Mouse (Mus musculus) brain, embryonic 14.5 days (tissue): Measurements from ENCODE around the gene Isoc2a.

Source experiments
- CTCF ChIP-seq: fragments of 200-500 bp; IDR thresholded peaks from 2 replicates; pipeline ENCODE4 v1.5.1; 2012; ENCODE audit warnings: inconsistent platforms, mild to moderate bottlenecking, moderate library complexity, borderline replicate concordance; ENCODE audit not compliant: insufficient read depth, insufficient read length; ENCODE audit errors: extremely low read depth
- POLR2A ChIP-seq: fragments of 200-500 bp; IDR thresholded peaks from 2 replicates; pipeline ENCODE4 v1.6.1; 2012; ENCODE audit warnings: mild to moderate bottlenecking, inconsistent platforms, borderline replicate concordance; ENCODE audit not compliant: poor library complexity, insufficient read depth, insufficient read length, severe bottlenecking; ENCODE audit errors: extremely low read depth

- TF ChIP-seq CTCF (no peak), POLR2A (no peak)
These were observed 40.5 kb downstream of the Isoc2a start for GRCm38 (mm10) chr7:4917494-4917893.
